Comparison of ENCODE assay signal across 8 mouse cellular contexts in the genomic region with DNA sequence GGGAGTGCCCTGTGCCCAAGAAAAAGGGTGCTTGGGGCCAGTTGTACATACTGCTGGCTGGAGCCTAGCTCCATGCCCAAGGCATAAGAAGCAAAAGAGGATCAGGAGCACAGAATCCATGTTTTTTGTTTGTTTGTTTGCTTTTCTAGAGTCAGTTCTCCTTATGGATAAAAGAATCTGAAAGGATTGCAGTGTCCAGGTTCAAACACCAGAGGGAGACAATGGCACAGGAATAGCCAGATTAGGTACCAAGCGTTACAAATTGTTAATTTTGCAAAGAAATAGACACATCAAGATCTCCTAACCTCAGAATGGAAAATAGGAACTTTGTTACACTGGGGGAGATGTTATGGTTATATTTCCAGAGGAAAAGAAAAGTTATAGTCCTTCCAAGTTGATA. TPM values are rescaled to one million over a fixed set of nuclear protein-coding genes. Genes with fewer than 3 reads are reported as not detected.
A peak's percentile ranks its signal among the peaks of the same experiment; 100 is the strongest.
DNase-seq lines count a peak whose midpoint lies in the region; ATAC-seq and TF ChIP-seq lines count a peak whose summit lies in the region.

No protein-coding gene starts in this region.

- TF ChIP-seq POLR2A in CH12.LX (IDR thresholded peaks at IDR 0.05; ENCODE audit: low read depth, low read length) = no peak

- H3K36me3 ChIP-seq in intestine, embryonic 14.5 days (ENCODE audit: control insufficient read depth, insufficient read depth, low read length) = no peaks in the 10 kb centered on the region
- H3K36me3 ChIP-seq in intestine, embryonic 16.5 days (ENCODE audit: control insufficient read depth, insufficient read depth, low read length) = no peaks in the 10 kb centered on the region
- H3K36me3 ChIP-seq in CH12.LX (replicated peaks in 1 of 2; ENCODE audit: control insufficient read depth in 1 of 2, insufficient read depth in 1 of 2, low read length in 1 of 2) = no peaks in the 10 kb centered on the region
- H3K36me3 ChIP-seq in neural tube, embryonic 15.5 days = no peaks in the 10 kb centered on the region
- H3K36me3 ChIP-seq in heart, embryonic 11.5 days (ENCODE audit: control insufficient read depth, insufficient read depth, low read length) = no peaks in the 10 kb centered on the region

- TF ChIP-seq EP300 in CH12.LX (IDR thresholded peaks at IDR 0.05; ENCODE audit: low read length) = no peak

- ATAC-seq in intestine, embryonic 14.5 days (replicated peaks; ENCODE audit: low FRiP score, low TSS enrichment, low read depth) = no peak
- no peak for ATAC-seq in intestine, embryonic 16.5 days
- ATAC-seq in neural tube, embryonic 15.5 days (ENCODE audit: low FRiP score) = peak; percentile 70
- no peak for ATAC-seq in heart, embryonic 11.5 days (replicated peaks; ENCODE audit: insufficient number of reproducible peaks, low FRiP score, low TSS enrichment)

- no peaks in the 10 kb centered on the region for H3K27me3 ChIP-seq in intestine, embryonic 14.5 days (replicated peaks; ENCODE audit: control insufficient read depth, insufficient read depth, low read length)
- H3K27me3 ChIP-seq in intestine, embryonic 16.5 days (replicated peaks; ENCODE audit: control insufficient read depth, insufficient read depth, low read length) = no peaks in the 10 kb centered on the region
- no peaks in the 10 kb centered on the region for H3K27me3 ChIP-seq in CH12.LX (replicated peaks)
- no peaks in the 10 kb centered on the region for H3K27me3 ChIP-seq in neural tube, embryonic 15.5 days (replicated peaks)
- H3K27me3 ChIP-seq in heart, embryonic 11.5 days (ENCODE audit: control insufficient read depth, insufficient read depth, low read length) = no peaks in the 10 kb centered on the region

- H3K9ac ChIP-seq in intestine, embryonic 14.5 days (ENCODE audit: low read length) = no peak overlapping the region
- H3K9ac ChIP-seq in intestine, embryonic 16.5 days (ENCODE audit: low read depth, low read length) = no peak overlapping the region
- no peak overlapping the region for H3K9ac ChIP-seq in CH12.LX (ENCODE audit: insufficient read depth, low read depth)
- H3K9ac ChIP-seq in neural tube, embryonic 15.5 days (replicated peaks) = no peak overlapping the region
- no peak overlapping the region for H3K9ac ChIP-seq in heart, embryonic 11.5 days (ENCODE audit: low read depth, low read length)

- no peak overlapping the region for H3K4me3 ChIP-seq in intestine, embryonic 14.5 days (ENCODE audit: low read depth, low read length)
- no peak overlapping the region for H3K4me3 ChIP-seq in intestine, embryonic 16.5 days (ENCODE audit: low read length)
- H3K4me3 ChIP-seq in CH12.LX (replicated peaks in 1 of 3; ENCODE audit: low read depth in 2 of 3, low read length in 2 of 3, poor library complexity in 1 of 3) = no peak overlapping the region
- H3K4me3 ChIP-seq in neural tube, embryonic 15.5 days (replicated peaks) = no peak overlapping the region
- no peak overlapping the region for H3K4me3 ChIP-seq in heart, embryonic 11.5 days (ENCODE audit: low read depth, low read length)

- H3K79me2 ChIP-seq in CH12.LX (replicated peaks; ENCODE audit: control insufficient read depth, extremely low read depth, insufficient read depth, poor library complexity, severe bottlenecking) = no peaks in the 10 kb centered on the region

- in situ Hi-C loops in CH12.LX (cut with MboI; ENCODE audit: low pct_ligation_motif_present, low pct_unique_long_range_greater_than_20kb, low sequenced_read_pairs) = no loop called here

- 0% methylated on average over 1 of the region's 1 CpGs for WGBS in intestine, embryonic 14.5 days
- 13% methylated on average over 1 of the region's 1 CpGs for WGBS in intestine, embryonic 16.5 days
- WGBS in neural tube, embryonic 15.5 days = 9% methylated on average over 1 of the region's 1 CpGs
- 22% methylated on average over 1 of the region's 1 CpGs for WGBS in heart, embryonic 11.5 days (ENCODE audit: insufficient replicate concordance)

- TF ChIP-seq RAD21 in CH12.LX (IDR thresholded peaks at IDR 0.05; ENCODE audit: low read depth, low read length) = peak; percentile 69

- dilution Hi-C loops in CH12.LX (cut with MboI; ENCODE audit: extremely low pct_ligation_motif_present, extremely low pct_unique_long_range_greater_than_20kb, low sequenced_read_pairs) = no loop called here

- H3K27ac ChIP-seq in intestine, embryonic 14.5 days (ENCODE audit: low read depth) = no peak overlapping the region
- no peak overlapping the region for H3K27ac ChIP-seq in intestine, embryonic 16.5 days (ENCODE audit: low read length)
- H3K27ac ChIP-seq in CH12.LX (ENCODE audit: insufficient read depth, low read depth) = no peak overlapping the region
- no peak overlapping the region for H3K27ac ChIP-seq in neural tube, embryonic 15.5 days (replicated peaks)
- H3K27ac ChIP-seq in heart, embryonic 11.5 days (ENCODE audit: low read depth, low read length) = no peak overlapping the region

- no peaks in the 10 kb centered on the region for H3K9me3 ChIP-seq in intestine, embryonic 14.5 days (ENCODE audit: control insufficient read depth, low read length)
- H3K9me3 ChIP-seq in intestine, embryonic 16.5 days (ENCODE audit: control insufficient read depth, low read length) = no peaks in the 10 kb centered on the region
- no peaks in the 10 kb centered on the region for H3K9me3 ChIP-seq in CH12.LX (replicated peaks; ENCODE audit: low read length)
- no peaks in the 10 kb centered on the region for H3K9me3 ChIP-seq in neural tube, embryonic 15.5 days (replicated peaks)
- no peaks in the 10 kb centered on the region for H3K9me3 ChIP-seq in heart, embryonic 11.5 days (replicated peaks; ENCODE audit: control insufficient read depth, low read length)

- no peaks in the 10 kb centered on the region for H3K4me1 ChIP-seq in intestine, embryonic 14.5 days (replicated peaks; ENCODE audit: control insufficient read depth, insufficient read depth, low read length)
- H3K4me1 ChIP-seq in intestine, embryonic 16.5 days (ENCODE audit: control insufficient read depth, insufficient read depth, low read length) = no peaks in the 10 kb centered on the region
- H3K4me1 ChIP-seq in CH12.LX (ENCODE audit: control insufficient read depth in 1 of 2, insufficient read depth in 2 of 2) = no peaks in the 10 kb centered on the region
- no peaks in the 10 kb centered on the region for H3K4me1 ChIP-seq in neural tube, embryonic 15.5 days
- H3K4me1 ChIP-seq in heart, embryonic 11.5 days (ENCODE audit: control insufficient read depth, insufficient read depth, low read length) = no peaks in the 10 kb centered on the region

- no peak overlapping the region for H3K4me2 ChIP-seq in intestine, embryonic 14.5 days (ENCODE audit: low read length)
- no peak overlapping the region for H3K4me2 ChIP-seq in intestine, embryonic 16.5 days (ENCODE audit: low read depth, low read length)
- H3K4me2 ChIP-seq in CH12.LX (ENCODE audit: insufficient read depth, low read depth, poor library complexity, severe bottlenecking) = no peak overlapping the region
- H3K4me2 ChIP-seq in neural tube, embryonic 15.5 days = no peak overlapping the region
- H3K4me2 ChIP-seq in heart, embryonic 11.5 days = no peak overlapping the region

- peak; percentile 56 to 64 for TF ChIP-seq CTCF in CH12.LX (conservative IDR thresholded peaks at IDR 0.05 in 1 of 2, IDR thresholded peaks at IDR 0.05 in 1 of 2; ENCODE audit: low read depth in 2 of 2, low read length in 2 of 2)

- peak; percentile 60 for DNase-seq in intestine, embryonic 14.5 days (ENCODE audit: low spot score)
- peak; percentile 37 for DNase-seq in CH12.LX (ENCODE audit: extremely low read depth)
- DNase-seq in c-Kit-positive CD71-positive TER-119-positive erythroid progenitor cells, embryonic 14.5 days (ENCODE audit: low spot score) = peak; percentile 3
- DNase-seq in kidney, postnatal 10 days = peak; percentile 32
- DNase-seq in ovary, adult 18-20 months (ENCODE audit: low spot score) = no peak

TF ChIP-seq in CH12.LX, 34 proteins besides CTCF, POLR2A, EP300 and RAD21:
- TF ChIP-seq KAT2A (IDR thresholded peaks at IDR 0.05; ENCODE audit: insufficient replicate concordance, low read length) (no peak), BHLHE40 (IDR thresholded peaks at IDR 0.05; ENCODE audit: low read depth, low read length) (no peak), USF2 (conservative IDR thresholded peaks at IDR 0.05; ENCODE audit: low read depth, low read length) (no peak), CHD2 (IDR thresholded peaks at IDR 0.05; ENCODE audit: low read length) (no peak), TCF12 (IDR thresholded peaks at IDR 0.05; ENCODE audit: low read depth, low read length) (no peak), ELF1 (IDR thresholded peaks at IDR 0.05; ENCODE audit: low read depth, low read length) (no peak), SMC3 (IDR thresholded peaks at IDR 0.05; ENCODE audit: low read depth, low read length) (peak; percentile 62)

RNA-seq across cellular contexts. Expression of a gene that starts 23.7 kb away (rescaled TPM):
- polyA plus RNA-seq in intestine, embryonic 14.5 days (2014; fragmentation: Nextera tagmentation; extraction: Ambion mirVana) = not detected in 2 replicates
- polyA plus RNA-seq in intestine, embryonic 16.5 days (2015; fragmentation: Nextera tagmentation; extraction: Ambion mirVana) = not detected in 2 replicates
- total RNA-seq in CH12.LX (2012; rRNA removed) (not detected in 2 replicates), CH12.LX (2014; rRNA removed) (not detected in 2 replicates)
- polyA plus RNA-seq in CH12.LX (2012; ENCODE audit: insufficient read length, low read depth) = not detected in 2 replicates
- polyA plus RNA-seq in neural tube, embryonic 15.5 days (2015; fragmentation: Nextera tagmentation; extraction: Ambion mirVana) = not detected in 2 replicates
- not detected in 2 replicates for polyA plus RNA-seq in heart, embryonic 11.5 days (2014; fragmentation: Nextera tagmentation; extraction: Ambion mirVana)
